Mouse (Mus musculus): ENCODE data around the gene Uba52.

DNA sequence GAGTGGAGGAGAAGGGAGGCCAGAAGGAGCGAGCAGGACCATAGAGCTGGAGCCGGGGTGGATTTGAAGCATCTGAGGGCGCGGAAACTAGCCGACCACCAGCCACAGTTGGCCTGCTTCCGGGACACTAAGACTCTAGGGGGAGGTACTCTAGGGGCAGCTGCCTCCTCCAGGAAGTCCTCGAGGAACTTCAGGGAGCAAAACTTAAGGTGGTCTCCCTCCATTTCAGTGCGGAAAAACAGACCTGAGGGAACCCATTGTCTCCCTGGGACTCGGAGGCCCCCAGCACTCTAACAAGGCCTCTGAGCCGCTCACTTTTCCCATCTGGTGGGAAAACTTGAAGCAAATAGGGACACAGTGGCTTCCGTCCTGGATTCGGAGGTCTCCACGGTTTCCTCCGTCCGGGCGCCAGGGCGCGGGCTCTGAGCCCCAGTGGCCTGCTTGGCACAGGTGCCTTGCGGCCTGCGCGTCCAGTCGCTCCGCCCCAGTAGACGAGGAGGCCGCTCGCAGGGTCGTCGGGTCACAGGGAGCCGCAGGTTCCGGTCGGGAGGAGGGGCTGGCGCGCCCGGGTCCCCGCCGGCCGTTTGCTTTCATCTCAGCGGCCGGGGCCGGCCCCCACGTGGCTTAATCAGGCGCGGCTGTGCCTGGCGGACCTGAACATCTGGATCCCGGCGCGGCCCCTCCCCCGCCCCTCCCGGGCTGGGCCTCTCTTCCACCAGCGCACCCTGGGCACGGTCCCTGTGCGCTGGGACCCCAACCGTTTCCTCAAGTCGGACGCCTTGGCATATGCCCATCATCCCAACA lies 22.4 kb downstream of the Uba52 start:
- TF ChIP-seq CTCF (IDR thresholded peaks at IDR 0.05; ENCODE audit: low read depth), result no peak
- no peak for TF ChIP-seq EP300 (IDR thresholded peaks at IDR 0.05; ENCODE audit: low read depth)

Measured in heart, postnatal 0 days (tissue).